Comparison of ENCODE assay signal across 7 mouse cellular contexts in the genomic region with DNA sequence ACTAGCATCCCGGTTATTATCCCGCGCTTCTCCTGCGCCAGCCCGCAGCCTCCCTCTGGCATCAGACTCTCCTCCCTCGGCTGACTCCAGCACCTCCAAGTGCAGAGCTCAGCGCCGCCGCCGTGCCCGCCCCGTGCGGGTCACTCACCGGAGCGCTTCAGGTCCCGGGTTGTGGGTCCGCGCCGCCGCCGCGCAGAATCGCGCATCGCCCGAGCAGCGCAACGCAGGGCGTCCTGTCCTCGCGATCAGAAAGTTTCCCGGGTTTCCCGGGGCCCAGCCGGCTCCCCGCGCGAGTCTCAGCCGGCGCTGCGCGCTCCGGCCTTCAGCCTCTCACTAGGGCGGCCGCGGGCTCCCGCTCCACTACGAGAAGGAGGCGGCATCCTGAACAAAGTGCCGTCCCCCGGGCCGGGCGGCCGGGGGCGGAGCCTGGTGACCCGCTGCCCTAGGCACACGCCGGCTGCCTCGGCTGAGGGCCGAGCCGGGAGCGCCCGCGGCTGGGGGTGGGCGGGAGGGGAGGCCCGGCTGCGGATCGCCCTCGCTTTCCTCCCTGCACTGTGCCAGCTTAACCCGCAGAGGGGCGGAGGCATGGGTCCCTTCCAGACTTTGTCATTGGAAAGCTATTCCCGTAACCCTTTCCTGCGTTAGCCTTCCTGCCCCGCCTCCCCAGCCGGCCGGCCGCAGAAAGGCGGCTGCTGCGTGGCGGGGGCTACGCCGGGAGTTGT. TPM values are rescaled to one million over a fixed set of nuclear protein-coding genes. Genes with fewer than 3 reads are reported as not detected.
DNase-seq lines count a peak whose midpoint lies in the region; ATAC-seq and TF ChIP-seq lines count a peak whose summit lies in the region.

No protein-coding gene starts in this region.

- whole genome bisulfite sequencing in embryonic facial prominence, embryonic 15.5 days: under 1% methylated on average over 80 of the region's 81 CpGs
- under 1% methylated on average over 79 of the region's 81 CpGs for WGBS in heart, embryonic 16.5 days

- ATAC-seq in embryonic facial prominence, embryonic 15.5 days (ENCODE audit: insufficient number of reproducible peaks, low FRiP score, low TSS enrichment, low read depth): peak; percentile 92
- peak; percentile 83 for ATAC-seq in heart, embryonic 16.5 days (replicated peaks; ENCODE audit: extremely low read depth, insufficient read depth, low FRiP score)
- ATAC-seq in megakaryocyte, adult 5-6 weeks (ENCODE audit: poor library complexity, severe bottlenecking): peak; percentile 71

- peaks cover 0 to 2% of the 10 kb centered on the region in 2 experiments; a peak in 2 of 4 replicates for H3K27me3 ChIP-seq in MEL (ENCODE audit: control insufficient read depth in 1 of 2, insufficient read depth in 2 of 2, low read length in 2 of 2)
- peaks cover 10% of the 10 kb centered on the region for H3K27me3 ChIP-seq in embryonic facial prominence, embryonic 15.5 days
- no peaks in the 10 kb centered on the region for H3K27me3 ChIP-seq in heart, embryonic 16.5 days (ENCODE audit: control insufficient read depth, insufficient read depth, low read length)

- no peak for TF ChIP-seq CTCF in MEL (IDR thresholded peaks at IDR 0.05 in 2 of 3, conservative IDR thresholded peaks at IDR 0.05 in 1 of 3; ENCODE audit: control insufficient read depth in 1 of 3, insufficient read depth in 1 of 3, low read depth in 2 of 3, low read length in 3 of 3, poor library complexity in 1 of 3, severe bottlenecking in 1 of 3)

- peaks cover 0 to 4% of the 10 kb centered on the region in 2 experiments; a peak in 2 of 4 replicates for H3K36me3 ChIP-seq in MEL (ENCODE audit: control insufficient read depth in 1 of 2, insufficient read depth in 2 of 2, low read length in 2 of 2)
- H3K36me3 ChIP-seq in embryonic facial prominence, embryonic 15.5 days: no peaks in the 10 kb centered on the region
- no peaks in the 10 kb centered on the region for H3K36me3 ChIP-seq in heart, embryonic 16.5 days (ENCODE audit: control insufficient read depth, insufficient read depth)

- H3K9me3 ChIP-seq in MEL (replicated peaks; ENCODE audit: insufficient read depth, low read length): no peaks in the 10 kb centered on the region
- H3K9me3 ChIP-seq in embryonic facial prominence, embryonic 15.5 days (replicated peaks): no peaks in the 10 kb centered on the region
- H3K9me3 ChIP-seq in heart, embryonic 16.5 days (replicated peaks; ENCODE audit: control insufficient read depth, low read length): no peaks in the 10 kb centered on the region

- no peaks in the 10 kb centered on the region; the same call in 1 of the 2 replicates for H3K79me2 ChIP-seq in MEL (ENCODE audit: control insufficient read depth, insufficient read depth, low read length, poor library complexity)

- no peak for TF ChIP-seq EP300 in MEL (IDR thresholded peaks at IDR 0.05; ENCODE audit: low read depth in 1 of 2, low read length in 2 of 2)

- DNase-seq in MEL (ENCODE audit: low read depth, low spot score): peak; percentile 54
- DNase-seq in adrenal gland, postnatal 10 days: peak; percentile 91
- peak; percentile 92 for DNase-seq in kidney, postnatal 14 days
- DNase-seq in right cerebral cortex, postnatal 4 days: peak; percentile 53

- no peak for TF ChIP-seq POLR2A in MEL (IDR thresholded peaks at IDR 0.05; ENCODE audit: control insufficient read depth in 1 of 2, insufficient read depth in 1 of 2, low read depth in 1 of 2, low read length in 2 of 2, poor library complexity in 1 of 2)

- peaks cover 5 to 25% of the 10 kb centered on the region in 2 experiments for H3K4me1 ChIP-seq in MEL (ENCODE audit: control insufficient read depth in 1 of 2, insufficient read depth in 2 of 2, low read length in 2 of 2)
- peaks cover 36% of the 10 kb centered on the region for H3K4me1 ChIP-seq in embryonic facial prominence, embryonic 15.5 days
- H3K4me1 ChIP-seq in heart, embryonic 16.5 days (ENCODE audit: control insufficient read depth, insufficient read depth, low read length): peaks cover 38% of the 10 kb centered on the region

- TF ChIP-seq RAD21 in MEL (IDR thresholded peaks at IDR 0.05; ENCODE audit: low read depth, low read length): no peak

- H3K4me2 ChIP-seq in embryonic facial prominence, embryonic 15.5 days (replicated peaks): peak overlapping the region; percentile 95
- H3K4me2 ChIP-seq in heart, embryonic 16.5 days (ENCODE audit: low read depth, low read length): peak overlapping the region; percentile 91

- H3K9ac ChIP-seq in MEL (ENCODE audit: control insufficient read depth, low read depth, low read length, poor library complexity, severe bottlenecking): peak overlapping the region; percentile 83
- peak overlapping the region; percentile 55 for H3K9ac ChIP-seq in embryonic facial prominence, embryonic 15.5 days
- H3K9ac ChIP-seq in heart, embryonic 16.5 days (ENCODE audit: low read length): peak overlapping the region; percentile 93

- no peak overlapping the region for H3K27ac ChIP-seq in MEL (ENCODE audit: control insufficient read depth, low read depth, low read length)
- H3K27ac ChIP-seq in embryonic facial prominence, embryonic 15.5 days (replicated peaks): peak overlapping the region; percentile 80
- peak overlapping the region; percentile 93 for H3K27ac ChIP-seq in heart, embryonic 16.5 days (ENCODE audit: low read length)

- peak overlapping the region; percentile 65 to 90 for H3K4me3 ChIP-seq in MEL (ENCODE audit: control insufficient read depth in 1 of 2, insufficient read depth in 1 of 2, low read depth in 2 of 2, low read length in 2 of 2)
- H3K4me3 ChIP-seq in embryonic facial prominence, embryonic 15.5 days (replicated peaks): peak overlapping the region; percentile 71
- peak overlapping the region; percentile 86 for H3K4me3 ChIP-seq in heart, embryonic 16.5 days (ENCODE audit: low read length)

TF ChIP-seq in MEL, 35 proteins besides CTCF, POLR2A, EP300 and RAD21:
- TF ChIP-seq MXI1 (IDR thresholded peaks at IDR 0.05; ENCODE audit: low read depth, low read length) (peak; percentile 35; the same call in 1 of the 2 replicates), UBTF (IDR thresholded peaks at IDR 0.05; ENCODE audit: borderline replicate concordance, insufficient read depth, low read depth, low read length) (0 out of 2 replicates have a peak, but pooled peaks have one; percentile 77), ETS1 (IDR thresholded peaks at IDR 0.05; ENCODE audit: low read depth, low read length) (no peak)

RNA-seq across cellular contexts. Expression of a gene that starts 31.9 kb away (rescaled TPM):
- total RNA-seq in MEL (2012; rRNA removed): 40.3 and 44.4 TPM in 2 replicates
- 10 to 100 TPM in 1 of 2 experiments, not detected in 1; 73.0 TPM for polyA plus RNA-seq in MEL (2012; ENCODE audit: insufficient read depth in 1 of 2, insufficient read length in 2 of 2, low read depth in 1 of 2, low replicate concordance in 2 of 2, missing spikeins in 1 of 2)
- 10 to 100 TPM; 94.9 to 97.9 TPM for total RNA-seq in adrenal gland, postnatal 10 days (2021)
- 118 and 128 TPM in 2 replicates for polyA plus RNA-seq in embryonic facial prominence, embryonic 15.5 days (2015; fragmentation: Nextera tagmentation; extraction: Ambion mirVana)
- polyA plus RNA-seq in heart, embryonic 16.5 days (2015; fragmentation: Nextera tagmentation; extraction: Ambion mirVana): 160 and 174 TPM in 2 replicates
- total RNA-seq in megakaryocyte, adult 5-6 weeks (2015): 86.2 and 87.6 TPM in 2 replicates
- 99.9 and 100 TPM in 2 replicates for total RNA-seq in megakaryocyte, adult 5-6 weeks (2017)
